ENCODE assay signal across 17 mouse cellular contexts in genomic region chr16:33932126-33932525, GRCm38 (mm10). TPM values are rescaled to one million over a fixed set of nuclear protein-coding genes. Genes with fewer than 3 reads are reported as not detected.
DNase-seq lines count a peak whose midpoint lies in the region; ATAC-seq and TF ChIP-seq lines count a peak whose summit lies in the region.
"Had no signal": no experiment of that assay in that cellular context is flagged by ENCODE, and none has a peak within 500 bp of the region (broad histone marks: within the 10 kb centered on the region; RNA-seq: fewer than 3 reads in every experiment).

No protein-coding gene starts in this region.

- peaks cover 21% of the 10 kb centered on the region; the same call in 1 of the 2 replicates for H3K36me3 ChIP-seq in limb, embryonic 12.5 days
- H3K36me3 ChIP-seq in limb, embryonic 10.5 days = peaks cover 49% of the 10 kb centered on the region
- 0 out of 2 replicates have a peak, but pooled peaks cover 8% of the 10 kb centered on the region for H3K36me3 ChIP-seq in heart, embryonic 10.5 days
- H3K36me3 ChIP-seq in thymus, adult 2 months (ENCODE audit: control insufficient read depth, insufficient read depth, low read length) = no peaks in the 10 kb centered on the region
- H3K36me3 ChIP-seq: forebrain, embryonic 15.5 days; lung, embryonic 15.5 days; neural tube, embryonic 12.5 days; stomach, embryonic 15.5 days had no signal

- H3K27me3 ChIP-seq in limb, embryonic 12.5 days = no peaks in the 10 kb centered on the region
- no peaks in the 10 kb centered on the region for H3K27me3 ChIP-seq in limb, embryonic 10.5 days (ENCODE audit: low read depth, poor library complexity, severe bottlenecking)
- 0 out of 2 replicates have a peak, but pooled peaks cover 3% of the 10 kb centered on the region for H3K27me3 ChIP-seq in heart, embryonic 10.5 days (ENCODE audit: insufficient read depth, poor library complexity, severe bottlenecking)
- no peaks in the 10 kb centered on the region for H3K27me3 ChIP-seq in thymus, adult 2 months (ENCODE audit: control insufficient read depth, insufficient read depth, low read length)
- H3K27me3 ChIP-seq: embryonic facial prominence, embryonic 12.5 days; forebrain, embryonic 15.5 days; neural tube, embryonic 12.5 days; stomach, embryonic 15.5 days had no signal

- no peak for ATAC-seq in limb, embryonic 12.5 days (ENCODE audit: insufficient number of reproducible peaks, insufficient read depth, low FRiP score, low TSS enrichment, low read depth)
- ATAC-seq: forebrain, embryonic 15.5 days; intestine, embryonic 16.5 days had no signal

- no peak overlapping the region for H3K4me2 ChIP-seq in limb, embryonic 12.5 days
- H3K4me2 ChIP-seq: embryonic facial prominence, embryonic 12.5 days; forebrain, embryonic 15.5 days; lung, embryonic 15.5 days; neural tube, embryonic 12.5 days; stomach, embryonic 15.5 days had no signal

- DNase-seq in cerebellum, adult 9-10 months = peak; percentile 25
- DNase-seq in cerebellum, adult 11-12 months = no peak
- DNase-seq in limb, embryonic 10.5 days (ENCODE audit: low spot score) = no peak
- DNase-seq in heart, embryonic 10.5 days (ENCODE audit: low spot score) = no peak
- DNase-seq in kidney, postnatal 25 days = peak; percentile 67 to 91
- no peak for DNase-seq in thymus, adult 2 months
- DNase-seq in retina, embryonic 14.5 days (ENCODE audit: low spot score) = no peak
- DNase-seq: B cell, adult 2 months; cerebellum, adult 18-20 months; midbrain, embryonic 14.5 days had no signal

- WGBS in limb, embryonic 12.5 days = 72% methylated on average over 5 of the region's 5 CpGs
- WGBS in limb, embryonic 10.5 days = 81% methylated on average over 5 of the region's 5 CpGs
- 50% methylated on average over 5 of the region's 5 CpGs for WGBS in heart, embryonic 10.5 days
- WGBS in thymus, adult 2 months = 84% methylated on average over 5 of the region's 5 CpGs

- H3K9me3 ChIP-seq in limb, embryonic 12.5 days = no peaks in the 10 kb centered on the region
- H3K9me3 ChIP-seq in limb, embryonic 10.5 days (replicated peaks) = no peaks in the 10 kb centered on the region
- no peaks in the 10 kb centered on the region for H3K9me3 ChIP-seq in heart, embryonic 10.5 days
- H3K9me3 ChIP-seq: embryonic facial prominence, embryonic 12.5 days; forebrain, embryonic 15.5 days; lung, embryonic 15.5 days; neural tube, embryonic 12.5 days; stomach, embryonic 15.5 days had no signal

- no peak overlapping the region for H3K4me3 ChIP-seq in limb, embryonic 12.5 days (replicated peaks)
- no peak overlapping the region for H3K4me3 ChIP-seq in limb, embryonic 10.5 days
- no peak overlapping the region for H3K4me3 ChIP-seq in heart, embryonic 10.5 days
- no peak overlapping the region for H3K4me3 ChIP-seq in thymus, adult 2 months (ENCODE audit: control insufficient read depth, insufficient read depth, low read length)
- H3K4me3 ChIP-seq: embryonic facial prominence, embryonic 12.5 days; forebrain, embryonic 15.5 days; lung, embryonic 15.5 days; neural tube, embryonic 12.5 days; stomach, embryonic 15.5 days had no signal

- peaks cover 22% of the 10 kb centered on the region for H3K4me1 ChIP-seq in limb, embryonic 12.5 days (replicated peaks)
- peaks cover 21% of the 10 kb centered on the region for H3K4me1 ChIP-seq in limb, embryonic 10.5 days
- peaks cover 57% of the 10 kb centered on the region for H3K4me1 ChIP-seq in heart, embryonic 10.5 days
- no peaks in the 10 kb centered on the region for H3K4me1 ChIP-seq in thymus, adult 2 months (replicated peaks; ENCODE audit: control insufficient read depth, insufficient read depth, low read length)

- TF ChIP-seq POLR2A in thymus, adult 2 months (IDR thresholded peaks at IDR 0.05; ENCODE audit: control insufficient read depth, extremely low read depth, insufficient read depth, low read length, poor library complexity) = no peak

- no peak for TF ChIP-seq CTCF in thymus, adult 2 months (IDR thresholded peaks at IDR 0.05; ENCODE audit: borderline replicate concordance, control insufficient read depth, extremely low read depth, insufficient read depth, low read length, poor library complexity)

- H3K27ac ChIP-seq in limb, embryonic 12.5 days = 0 out of 2 replicates have a peak overlapping the region, but pooled peaks have one; percentile 35
- no peak overlapping the region for H3K27ac ChIP-seq in limb, embryonic 10.5 days
- H3K27ac ChIP-seq in heart, embryonic 10.5 days = peak overlapping the region; percentile 50
- H3K27ac ChIP-seq in thymus, adult 2 months (ENCODE audit: control insufficient read depth, insufficient read depth, low read length) = no peak overlapping the region
- H3K27ac ChIP-seq: embryonic facial prominence, embryonic 12.5 days; forebrain, embryonic 15.5 days; lung, embryonic 15.5 days; neural tube, embryonic 12.5 days; stomach, embryonic 15.5 days had no signal

- H3K9ac ChIP-seq in limb, embryonic 12.5 days (replicated peaks) = no peak overlapping the region
- H3K9ac ChIP-seq: embryonic facial prominence, embryonic 12.5 days; forebrain, embryonic 15.5 days; lung, embryonic 15.5 days; neural tube, embryonic 12.5 days; stomach, embryonic 15.5 days had no signal

RNA-seq across cellular contexts. Expression of gene Umps, which starts 34.7 kb away (rescaled TPM):
- 67.9 and 69.2 TPM in 2 replicates for polyA plus RNA-seq in limb, embryonic 12.5 days (2016; fragmentation: Nextera tagmentation; extraction: Ambion mirVana)
- polyA plus RNA-seq in limb, embryonic 10.5 days (2016; fragmentation: Nextera tagmentation; extraction: Ambion mirVana) = 107 and 119 TPM in 2 replicates
- polyA plus RNA-seq in heart, embryonic 10.5 days (2016; fragmentation: Nextera tagmentation; extraction: Ambion mirVana) = 52.2 and 76.3 TPM in 2 replicates
- 14.7 and 18.6 TPM in 2 replicates for polyA plus RNA-seq in thymus, adult 2 months (2012; rRNA removed)

Comparison
In these comparisons a context has a peak if more than half of its experiments do, and no peak if none do; other contexts are left out.
1. DNase-seq: peak in cerebellum, adult 9-10 months (single experiment) and kidney, postnatal 25 days (2 of 2); none in cerebellum, adult 11-12 months (single experiment), limb, embryonic 10.5 days (single experiment), heart, embryonic 10.5 days (single experiment), thymus, adult 2 months (single experiment) and retina, embryonic 14.5 days (single experiment).
2. H3K27ac ChIP-seq: peak in limb, embryonic 12.5 days (single experiment) and heart, embryonic 10.5 days (single experiment); none in limb, embryonic 10.5 days (single experiment) and thymus, adult 2 months (single experiment).